Mouse (Mus musculus) E14TG2a.4 (cell line): ENCODE results near the gene Csf1.

Source experiments
- CTCF ChIP-seq: conservative IDR thresholded peaks from 2 replicates; pipeline ENCODE4 v1.5.1; 2014; ENCODE audit warnings: low read length
- NANOG ChIP-seq: IDR thresholded peaks from 2 replicates; pipeline ENCODE4 v1.6.1; 2014; ENCODE audit warnings: borderline replicate concordance, low read length, mixed read lengths
- POU5F1 ChIP-seq: IDR thresholded peaks from 2 replicates; pipeline ENCODE4 v1.6.1; 2014; ENCODE audit warnings: low read length, borderline replicate concordance

GRCm38 (mm10) chr3:107796191-107796983 lies 36.1 kb upstream of the Csf1 start:
- no peak for TF ChIP-seq CTCF
- TF ChIP-seq NANOG: no peak
- TF ChIP-seq POU5F1: no peak
